Mouse (Mus musculus): ENCODE results near the gene Ssu2. TPM values are rescaled to one million over a fixed set of nuclear protein-coding genes. Genes with fewer than 3 reads are reported as not detected.

Gene Ssu2
- polyA plus RNA-seq, 1 experiment from 2014 or later: 0.16 TPM

DNA sequence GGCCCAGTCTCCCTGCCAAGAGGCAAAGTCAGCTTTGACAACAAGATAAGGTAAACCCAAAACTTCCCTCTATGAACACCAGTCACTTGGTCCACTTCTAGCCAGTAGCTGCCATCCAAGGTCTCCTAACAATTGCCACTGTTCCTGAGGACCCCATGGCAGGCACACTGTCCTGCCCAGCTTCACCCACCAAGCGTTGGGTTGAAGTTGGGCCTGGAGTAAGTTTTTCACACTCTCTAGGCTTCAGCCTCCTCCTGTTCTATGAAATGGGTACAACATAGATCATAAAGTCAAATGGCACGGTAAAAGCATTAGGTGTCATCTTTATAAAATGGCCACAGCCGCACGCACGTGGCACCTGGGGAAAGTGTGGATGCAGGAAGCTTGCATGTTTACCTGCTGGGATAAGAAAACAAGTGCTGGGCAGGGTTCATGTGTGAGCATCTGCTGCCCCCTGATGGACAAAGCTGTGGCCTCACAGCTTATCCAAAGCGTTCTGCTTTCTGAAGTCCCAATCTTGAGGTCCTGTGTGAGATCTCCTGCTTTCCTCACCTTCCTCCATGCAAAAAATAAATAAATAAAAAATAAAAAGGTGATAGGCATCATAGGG lies 25.4 kb downstream of the Ssu2 start:
- Histone ChIP-seq H3K9ac (ENCODE audit: low read length) (no peak overlapping the region), H3K9me3 (ENCODE audit: control insufficient read depth, low read length) (no peaks in the 10 kb centered on the region), H3K4me1 (ENCODE audit: control insufficient read depth, insufficient read depth, low read length) (no peaks in the 10 kb centered on the region), H3K27ac (ENCODE audit: low read depth, low read length) (no peak overlapping the region), H3K4me3 (ENCODE audit: low read depth, low read length) (no peak overlapping the region), H3K27me3 (ENCODE audit: control insufficient read depth, insufficient read depth, low read length) (no peaks in the 10 kb centered on the region), H3K4me2 (no peak overlapping the region), H3K36me3 (ENCODE audit: control insufficient read depth, insufficient read depth, low read length) (no peaks in the 10 kb centered on the region)
- peak; percentile 56 for ATAC-seq (ENCODE audit: low FRiP score)
- peak; percentile 86 for DNase-seq (ENCODE audit: low spot score, missing footprints)
- WGBS: 51% methylated on average over 6 of the region's 6 CpGs

GRCm38 (mm10) chr6:112360676-112361075 lies 27.1 kb downstream of the Ssu2 start:
- no peaks in the 10 kb centered on the region for H3K4me1 ChIP-seq (ENCODE audit: control insufficient read depth, insufficient read depth, low read length)
- H3K4me2 ChIP-seq: no peak overlapping the region
- ATAC-seq (ENCODE audit: low FRiP score) (peak; percentile 27; the same call in 1 of the 2 replicates), DNase-seq (ENCODE audit: low spot score, missing footprints) (peak; percentile 75)
- H3K36me3 ChIP-seq (ENCODE audit: control insufficient read depth, insufficient read depth, low read length): no peaks in the 10 kb centered on the region
- no peaks in the 10 kb centered on the region for H3K27me3 ChIP-seq (ENCODE audit: control insufficient read depth, insufficient read depth, low read length)
- H3K4me3 ChIP-seq (ENCODE audit: low read depth, low read length): no peak overlapping the region
- no peak overlapping the region for H3K27ac ChIP-seq (ENCODE audit: low read depth, low read length)
- no peaks in the 10 kb centered on the region for H3K9me3 ChIP-seq (ENCODE audit: control insufficient read depth, low read length)
- H3K9ac ChIP-seq (ENCODE audit: low read length): no peak overlapping the region
- WGBS: 83% methylated on average over 8 of the region's 8 CpGs

DNA sequence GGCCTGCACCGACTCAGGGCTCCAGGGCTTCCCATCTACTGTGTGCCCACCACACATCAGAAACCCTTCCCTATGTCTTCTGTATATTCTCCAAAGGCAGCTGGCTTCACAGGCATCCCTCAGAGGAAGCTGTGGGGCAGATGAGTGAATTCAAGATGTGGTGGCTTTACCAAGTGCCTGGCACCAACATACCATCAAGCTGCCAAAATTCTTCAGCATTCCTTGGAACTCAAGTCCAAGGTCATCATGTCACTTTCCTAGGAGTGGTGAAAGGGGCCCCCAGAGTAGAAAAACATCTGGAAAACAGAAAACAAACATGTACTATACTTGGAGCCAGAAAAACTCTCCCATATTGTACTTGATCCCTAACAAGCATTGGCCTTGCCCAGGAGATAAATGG lies 28.5 kb downstream of the Ssu2 start:
- Histone ChIP-seq H3K9ac (ENCODE audit: low read length) (no peak overlapping the region), H3K4me1 (ENCODE audit: control insufficient read depth, insufficient read depth, low read length) (no peaks in the 10 kb centered on the region), H3K27ac (ENCODE audit: low read depth, low read length) (no peak overlapping the region), H3K9me3 (ENCODE audit: control insufficient read depth, low read length) (no peaks in the 10 kb centered on the region), H3K27me3 (ENCODE audit: control insufficient read depth, insufficient read depth, low read length) (no peaks in the 10 kb centered on the region), H3K4me3 (ENCODE audit: low read depth, low read length) (no peak overlapping the region), H3K4me2 (no peak overlapping the region), H3K36me3 (ENCODE audit: control insufficient read depth, insufficient read depth, low read length) (no peaks in the 10 kb centered on the region)
- DNase-seq (ENCODE audit: low spot score, missing footprints) (no peak), ATAC-seq (ENCODE audit: low FRiP score) (no peak)
- WGBS: 93% methylated on average over 1 of the region's 1 CpGs

GRCm38 (mm10) chr6:112350452-112350851 lies 37.4 kb downstream of the Ssu2 start:
- H3K27ac ChIP-seq (ENCODE audit: low read depth, low read length): no peak overlapping the region
- H3K9ac ChIP-seq (ENCODE audit: low read length): no peak overlapping the region
- H3K36me3 ChIP-seq (ENCODE audit: control insufficient read depth, insufficient read depth, low read length): no peaks in the 10 kb centered on the region
- 93% methylated on average over 4 of the region's 4 CpGs for WGBS
- no peaks in the 10 kb centered on the region for H3K9me3 ChIP-seq (ENCODE audit: control insufficient read depth, low read length)
- no peak overlapping the region for H3K4me3 ChIP-seq (ENCODE audit: low read depth, low read length)
- peak; percentile 35 for DNase-seq (ENCODE audit: low spot score, missing footprints)
- ATAC-seq (ENCODE audit: low FRiP score): no peak
- no peaks in the 10 kb centered on the region for H3K4me1 ChIP-seq (ENCODE audit: control insufficient read depth, insufficient read depth, low read length)
- H3K27me3 ChIP-seq (ENCODE audit: control insufficient read depth, insufficient read depth, low read length): no peaks in the 10 kb centered on the region
- H3K4me2 ChIP-seq: no peak overlapping the region

DNA sequence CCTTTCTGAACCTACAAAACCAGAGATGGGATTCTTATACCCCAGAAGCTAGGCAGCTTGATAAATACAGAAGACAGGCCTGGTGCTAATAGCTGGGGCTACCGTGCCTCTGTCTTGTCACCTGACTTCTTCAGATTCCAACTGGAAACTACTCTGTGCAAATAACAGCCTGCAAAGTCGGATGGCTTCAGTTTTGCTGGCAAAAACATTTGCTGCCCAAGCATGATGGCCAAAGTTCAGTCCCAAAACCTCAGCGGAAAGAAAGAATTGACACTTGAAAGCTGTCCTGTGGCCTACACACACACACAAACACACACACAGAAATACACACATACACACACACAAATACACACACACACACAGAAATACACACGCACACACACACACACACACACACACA lies 48.8 kb downstream of the Ssu2 start:
- DNase-seq (ENCODE audit: low spot score, missing footprints) (no peak), ATAC-seq (ENCODE audit: low FRiP score) (no peak)
- no peaks in the 10 kb centered on the region for H3K9me3 ChIP-seq (ENCODE audit: control insufficient read depth, low read length)
- WGBS: 88% methylated on average over 4 of the region's 4 CpGs
- no peak overlapping the region for H3K9ac ChIP-seq (ENCODE audit: low read length)
- no peak overlapping the region for H3K4me2 ChIP-seq
- no peaks in the 10 kb centered on the region for H3K36me3 ChIP-seq (ENCODE audit: control insufficient read depth, insufficient read depth, low read length)
- H3K4me3 ChIP-seq (ENCODE audit: low read depth, low read length): no peak overlapping the region
- H3K4me1 ChIP-seq (ENCODE audit: control insufficient read depth, insufficient read depth, low read length): no peaks in the 10 kb centered on the region
- no peak overlapping the region for H3K27ac ChIP-seq (ENCODE audit: low read depth, low read length)
- H3K27me3 ChIP-seq (ENCODE audit: control insufficient read depth, insufficient read depth, low read length): no peaks in the 10 kb centered on the region

GRCm38 (mm10) chr6:112337667-112338066 lies 50.2 kb downstream of the Ssu2 start:
- Histone ChIP-seq H3K36me3 (ENCODE audit: control insufficient read depth, insufficient read depth, low read length) (no peaks in the 10 kb centered on the region), H3K27me3 (ENCODE audit: control insufficient read depth, insufficient read depth, low read length) (no peaks in the 10 kb centered on the region), H3K9me3 (ENCODE audit: control insufficient read depth, low read length) (no peaks in the 10 kb centered on the region), H3K4me1 (ENCODE audit: control insufficient read depth, insufficient read depth, low read length) (no peaks in the 10 kb centered on the region), H3K9ac (ENCODE audit: low read length) (no peak overlapping the region), H3K4me2 (no peak overlapping the region), H3K4me3 (ENCODE audit: low read depth, low read length) (no peak overlapping the region), H3K27ac (ENCODE audit: low read depth, low read length) (no peak overlapping the region)
- 87% methylated on average over 6 of the region's 6 CpGs for WGBS
- ATAC-seq (ENCODE audit: low FRiP score) (no peak), DNase-seq (ENCODE audit: low spot score, missing footprints) (no peak)

DNA sequence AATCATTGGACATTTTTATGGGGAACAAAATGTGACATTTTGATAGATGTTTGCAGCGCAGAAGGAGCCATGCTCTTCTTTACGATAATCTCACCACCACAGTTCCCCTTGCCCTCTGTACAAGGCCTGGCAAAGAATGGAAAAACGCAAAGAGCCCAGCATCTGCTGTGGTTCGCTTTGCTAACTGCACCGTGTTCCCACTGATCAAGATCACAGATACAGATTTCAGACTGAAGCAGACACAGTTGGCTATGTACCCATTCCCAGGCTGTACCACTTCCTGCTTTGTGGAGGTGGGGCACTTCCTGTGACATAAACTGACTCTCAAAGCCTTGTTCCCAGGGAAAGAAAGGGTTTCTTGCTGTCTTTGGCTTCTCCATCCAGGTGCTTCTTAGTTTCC lies 53.9 kb downstream of the Ssu2 start:
- 94% methylated on average over 5 of the region's 5 CpGs for WGBS
- H3K9me3 ChIP-seq (ENCODE audit: control insufficient read depth, low read length): no peaks in the 10 kb centered on the region
- no peak overlapping the region for H3K4me2 ChIP-seq
- no peak overlapping the region for H3K4me3 ChIP-seq (ENCODE audit: low read depth, low read length)
- H3K9ac ChIP-seq (ENCODE audit: low read length): no peak overlapping the region
- H3K4me1 ChIP-seq (ENCODE audit: control insufficient read depth, insufficient read depth, low read length): no peaks in the 10 kb centered on the region
- no peaks in the 10 kb centered on the region for H3K27me3 ChIP-seq (ENCODE audit: control insufficient read depth, insufficient read depth, low read length)
- H3K36me3 ChIP-seq (ENCODE audit: control insufficient read depth, insufficient read depth, low read length): no peaks in the 10 kb centered on the region
- DNase-seq (ENCODE audit: low spot score, missing footprints) (no peak), ATAC-seq (ENCODE audit: low FRiP score) (no peak)
- H3K27ac ChIP-seq (ENCODE audit: low read depth, low read length): no peak overlapping the region

- H3K27me3 ChIP-seq (ENCODE audit: control insufficient read depth, insufficient read depth, low read length): no peaks in the 10 kb centered on the region
- H3K4me2 ChIP-seq: no peak overlapping the region
- ATAC-seq (ENCODE audit: low FRiP score) (no peak), DNase-seq (ENCODE audit: low spot score, missing footprints) (no peak)
- no peaks in the 10 kb centered on the region for H3K36me3 ChIP-seq (ENCODE audit: control insufficient read depth, insufficient read depth, low read length)
- 88% methylated on average over 6 of the region's 6 CpGs for WGBS
- no peaks in the 10 kb centered on the region for H3K4me1 ChIP-seq (ENCODE audit: control insufficient read depth, insufficient read depth, low read length)
- no peak overlapping the region for H3K27ac ChIP-seq (ENCODE audit: low read depth, low read length)
- no peak overlapping the region for H3K4me3 ChIP-seq (ENCODE audit: low read depth, low read length)
- H3K9ac ChIP-seq (ENCODE audit: low read length): no peak overlapping the region
- no peaks in the 10 kb centered on the region for H3K9me3 ChIP-seq (ENCODE audit: control insufficient read depth, low read length)
These were observed 56.6 kb downstream of the Ssu2 start for GRCm38 (mm10) chr6:112331223-112331598.

- no peaks in the 10 kb centered on the region for H3K36me3 ChIP-seq (ENCODE audit: control insufficient read depth, insufficient read depth, low read length)
- no peak overlapping the region for H3K9ac ChIP-seq (ENCODE audit: low read length)
- no peak overlapping the region for H3K4me2 ChIP-seq
- no peaks in the 10 kb centered on the region for H3K9me3 ChIP-seq (ENCODE audit: control insufficient read depth, low read length)
- no peak overlapping the region for H3K27ac ChIP-seq (ENCODE audit: low read depth, low read length)
- no peak overlapping the region for H3K4me3 ChIP-seq (ENCODE audit: low read depth, low read length)
- no peaks in the 10 kb centered on the region for H3K4me1 ChIP-seq (ENCODE audit: control insufficient read depth, insufficient read depth, low read length)
- WGBS: 80% methylated on average over 5 of the region's 5 CpGs
- no peak for ATAC-seq (ENCODE audit: low FRiP score)
- H3K27me3 ChIP-seq (ENCODE audit: control insufficient read depth, insufficient read depth, low read length): no peaks in the 10 kb centered on the region
- DNase-seq (ENCODE audit: low spot score, missing footprints): no peak
These were observed 57.2 kb downstream of the Ssu2 start for GRCm38 (mm10) chr6:112330520-112331222.
